Comparison of ENCODE assay signal across 23 mouse cellular contexts in genomic region chr8:77484266-77484665, GRCm38 (mm10). TPM values are rescaled to one million over a fixed set of nuclear protein-coding genes. Genes with fewer than 3 reads are reported as not detected.
DNase-seq lines count a peak whose midpoint lies in the region; ATAC-seq and TF ChIP-seq lines count a peak whose summit lies in the region.
"Had no signal": no experiment of that assay in that cellular context is flagged by ENCODE, and none has a peak within 500 bp of the region (broad histone marks: within the 10 kb centered on the region; RNA-seq: fewer than 3 reads in every experiment).

No protein-coding gene starts in this region.

- peaks cover 5% of the 10 kb centered on the region; the same call in 1 of the 2 replicates for H3K79me2 ChIP-seq in MEL (ENCODE audit: control insufficient read depth, insufficient read depth, low read length, poor library complexity)

- no peak for TF ChIP-seq POLR2A in MEL (IDR thresholded peaks at IDR 0.05; ENCODE audit: control insufficient read depth in 1 of 2, insufficient read depth in 1 of 2, low read depth in 1 of 2, low read length in 2 of 2, poor library complexity in 1 of 2)

- DNase-seq in heart, adult 8-10 months (ENCODE audit: low spot score): no peak
- DNase-seq in MEL (ENCODE audit: low read depth, low spot score): peak; percentile 52
- no peak for DNase-seq in liver, embryonic 13.5 days
- peak; percentile 23 for DNase-seq in retina, embryonic 14.5 days (ENCODE audit: low spot score)
- no peak for DNase-seq in adrenal gland, adult (ENCODE audit: inconsistent age in 2 of 2, low spot score in 1 of 2)
- DNase-seq: adrenal gland, postnatal 25 days; gastrocnemius, postnatal 10 days; kidney, adult 8-10 months; kidney, postnatal 4 days; layer of hippocampus, postnatal 36 days; lung, postnatal 14 days; right cerebral cortex, adult 18-20 months; thymus, adult 2 months; thymus, postnatal 36 days had no signal

- no peak for ATAC-seq in heart, embryonic 15.5 days (replicated peaks; ENCODE audit: insufficient number of reproducible peaks, insufficient read depth, low FRiP score, low read depth)
- ATAC-seq in liver, embryonic 13.5 days (ENCODE audit: low read depth): no peak
- no peak for ATAC-seq in neural tube, embryonic 15.5 days (ENCODE audit: low FRiP score)
- ATAC-seq: forebrain, embryonic 16.5 days; hindbrain, postnatal 0 days; intestine, embryonic 15.5 days had no signal

- 65% methylated on average over 7 of the region's 7 CpGs for WGBS in heart, embryonic 15.5 days
- 60% methylated on average over 7 of the region's 7 CpGs for WGBS in liver, embryonic 13.5 days (ENCODE audit: insufficient replicate concordance)
- WGBS in neural tube, embryonic 15.5 days: 64% methylated on average over 7 of the region's 7 CpGs

- TF ChIP-seq RAD21 in MEL (IDR thresholded peaks at IDR 0.05; ENCODE audit: low read depth, low read length): no peak

- TF ChIP-seq EP300 in MEL (IDR thresholded peaks at IDR 0.05; ENCODE audit: low read depth in 1 of 2, low read length in 2 of 2): no peak

- peaks cover 85% of the 10 kb centered on the region for H3K4me1 ChIP-seq in heart, embryonic 15.5 days (replicated peaks)
- peaks cover 4 to 8% of the 10 kb centered on the region in 2 experiments for H3K4me1 ChIP-seq in MEL (ENCODE audit: control insufficient read depth in 1 of 2, insufficient read depth in 2 of 2, low read length in 2 of 2)
- H3K4me1 ChIP-seq in liver, embryonic 13.5 days (replicated peaks): peaks cover 92% of the 10 kb centered on the region
- H3K4me1 ChIP-seq in neural tube, embryonic 15.5 days: no peaks in the 10 kb centered on the region

- H3K4me2 ChIP-seq in heart, embryonic 15.5 days: no peak overlapping the region
- H3K4me2 ChIP-seq in liver, embryonic 13.5 days: peak overlapping the region; percentile 23; the same call in 1 of the 2 replicates
- no peak overlapping the region for H3K4me2 ChIP-seq in neural tube, embryonic 15.5 days
- H3K4me2 ChIP-seq: intestine, embryonic 15.5 days; midbrain, embryonic 12.5 days had no signal

- H3K27me3 ChIP-seq in heart, embryonic 15.5 days: no peaks in the 10 kb centered on the region
- no peaks in the 10 kb centered on the region for H3K27me3 ChIP-seq in MEL (ENCODE audit: control insufficient read depth in 1 of 2, insufficient read depth in 2 of 2, low read length in 2 of 2)
- H3K27me3 ChIP-seq in liver, embryonic 13.5 days: no peaks in the 10 kb centered on the region
- no peaks in the 10 kb centered on the region for H3K27me3 ChIP-seq in neural tube, embryonic 15.5 days (replicated peaks)
- H3K27me3 ChIP-seq: intestine, embryonic 15.5 days; midbrain, embryonic 12.5 days had no signal

- H3K9me3 ChIP-seq in heart, embryonic 15.5 days (replicated peaks): no peaks in the 10 kb centered on the region
- no peaks in the 10 kb centered on the region for H3K9me3 ChIP-seq in MEL (replicated peaks; ENCODE audit: insufficient read depth, low read length)
- no peaks in the 10 kb centered on the region for H3K9me3 ChIP-seq in liver, embryonic 13.5 days (replicated peaks)
- no peaks in the 10 kb centered on the region for H3K9me3 ChIP-seq in neural tube, embryonic 15.5 days (replicated peaks)
- H3K9me3 ChIP-seq: heart, embryonic 10.5 days; intestine, embryonic 15.5 days; midbrain, embryonic 12.5 days had no signal

- TF ChIP-seq CTCF in MEL (IDR thresholded peaks at IDR 0.05 in 2 of 3, conservative IDR thresholded peaks at IDR 0.05 in 1 of 3; ENCODE audit: control insufficient read depth in 1 of 3, insufficient read depth in 1 of 3, low read depth in 2 of 3, low read length in 3 of 3, poor library complexity in 1 of 3, severe bottlenecking in 1 of 3): no peak

- H3K27ac ChIP-seq in heart, embryonic 15.5 days: peak overlapping the region; percentile 12; the same call in 1 of the 2 replicates
- H3K27ac ChIP-seq in MEL (ENCODE audit: control insufficient read depth, low read depth, low read length): peak overlapping the region; percentile 67
- peak overlapping the region; percentile 64; the same call in 1 of the 2 replicates for H3K27ac ChIP-seq in liver, embryonic 13.5 days
- no peak overlapping the region for H3K27ac ChIP-seq in neural tube, embryonic 15.5 days (replicated peaks)
- H3K27ac ChIP-seq: hindbrain, postnatal 0 days; intestine, embryonic 15.5 days; kidney, postnatal 0 days; midbrain, embryonic 12.5 days had no signal

- no peak overlapping the region for H3K4me3 ChIP-seq in heart, embryonic 15.5 days
- H3K4me3 ChIP-seq in MEL (ENCODE audit: control insufficient read depth in 1 of 2, insufficient read depth in 1 of 2, low read depth in 2 of 2, low read length in 2 of 2): peak overlapping the region; percentile 12 to 37
- no peak overlapping the region for H3K4me3 ChIP-seq in liver, embryonic 13.5 days (replicated peaks)
- H3K4me3 ChIP-seq in neural tube, embryonic 15.5 days (replicated peaks): no peak overlapping the region
- H3K4me3 ChIP-seq: erythroblast, embryonic 14.5 days; heart, embryonic 10.5 days; intestine, embryonic 15.5 days; midbrain, embryonic 12.5 days had no signal

- H3K9ac ChIP-seq in heart, embryonic 15.5 days: no peak overlapping the region
- peak overlapping the region; percentile 3; the same call in 1 of the 2 replicates for H3K9ac ChIP-seq in MEL (ENCODE audit: control insufficient read depth, low read depth, low read length, poor library complexity, severe bottlenecking)
- no peak overlapping the region for H3K9ac ChIP-seq in liver, embryonic 13.5 days
- no peak overlapping the region for H3K9ac ChIP-seq in neural tube, embryonic 15.5 days (replicated peaks)
- H3K9ac ChIP-seq: intestine, embryonic 15.5 days; midbrain, embryonic 12.5 days had no signal

- H3K36me3 ChIP-seq in heart, embryonic 15.5 days: no peaks in the 10 kb centered on the region
- H3K36me3 ChIP-seq in MEL (ENCODE audit: control insufficient read depth in 1 of 2, insufficient read depth in 2 of 2, low read length in 2 of 2): peaks cover 0 to 9% of the 10 kb centered on the region in 2 experiments; a peak in 2 of 4 replicates
- no peaks in the 10 kb centered on the region for H3K36me3 ChIP-seq in liver, embryonic 13.5 days
- H3K36me3 ChIP-seq in neural tube, embryonic 15.5 days: no peaks in the 10 kb centered on the region
- H3K36me3 ChIP-seq: heart, embryonic 10.5 days; intestine, embryonic 15.5 days; midbrain, embryonic 12.5 days had no signal

TF ChIP-seq in MEL, 35 proteins besides CTCF, POLR2A, EP300 and RAD21:
- TF ChIP-seq ZMIZ1 (IDR thresholded peaks at IDR 0.05; ENCODE audit: low read depth, low read length) (no peak), KAT2A (conservative IDR thresholded peaks at IDR 0.05; ENCODE audit: low read depth, low read length) (no peak), UBTF (IDR thresholded peaks at IDR 0.05; ENCODE audit: borderline replicate concordance, insufficient read depth, low read depth, low read length) (no peak), SMC3 (IDR thresholded peaks at IDR 0.05; ENCODE audit: low read depth, low read length) (no peak), ZC3H11A (IDR thresholded peaks at IDR 0.05; ENCODE audit: low read depth, low read length) (no peak), USF1 (IDR thresholded peaks at IDR 0.05; ENCODE audit: low read depth, low read length) (0 out of 2 replicates have a peak, but pooled peaks have one; percentile 1), JUND (IDR thresholded peaks at IDR 0.05; ENCODE audit: low read depth, low read length) (no peak), ELF1 (IDR thresholded peaks at IDR 0.05; ENCODE audit: low read depth, low read length) (no peak)

RNA-seq across cellular contexts. Expression of gene Arhgap10, which starts 33.5 kb away (rescaled TPM):
- polyA plus RNA-seq in heart, embryonic 15.5 days (2015; fragmentation: Nextera tagmentation; extraction: Ambion mirVana): 26.6 and 29.3 TPM in 2 replicates
- 10 to 100 TPM; 48.4 to 53.0 (median 51.7) TPM for total RNA-seq in heart, adult 8-10 months (2022)
- 11.8 and 13.1 TPM in 2 replicates for total RNA-seq in MEL (2012; rRNA removed)
- 10 to 100 TPM in 1 of 2 experiments, not detected in 1; 22.8 TPM for polyA plus RNA-seq in MEL (2012; ENCODE audit: insufficient read depth in 1 of 2, insufficient read length in 2 of 2, low read depth in 1 of 2, low replicate concordance in 2 of 2, missing spikeins in 1 of 2)
- 7.9 and 9.7 TPM in 2 replicates for polyA plus RNA-seq in liver, embryonic 13.5 days (2015; fragmentation: Nextera tagmentation; extraction: Ambion mirVana)
- polyA plus RNA-seq in neural tube, embryonic 15.5 days (2015; fragmentation: Nextera tagmentation; extraction: Ambion mirVana): 5.7 and 11.4 TPM in 2 replicates

Comparison
In these comparisons a context has a peak if more than half of its experiments do, and no peak if none do; other contexts are left out.
1. H3K4me3 ChIP-seq: peak in MEL (2 of 2); none in heart, embryonic 15.5 days (single experiment), liver, embryonic 13.5 days (single experiment) and neural tube, embryonic 15.5 days (single experiment).
2. DNase-seq: peak in MEL (single experiment) and retina, embryonic 14.5 days (single experiment); none in heart, adult 8-10 months (single experiment), liver, embryonic 13.5 days (single experiment) and adrenal gland, adult (0 of 2).